Mouse (Mus musculus): ENCODE measurements around the gene Garnl3.

GRCm38 (mm10) chr2:32974216-32974615 lies 157.2 kb downstream of the Garnl3 start:
- no peak for TF ChIP-seq POLR2A (IDR thresholded peaks at IDR 0.05; ENCODE audit: low read depth, low read length)
- TF ChIP-seq CTCF (conservative IDR thresholded peaks at IDR 0.05; ENCODE audit: insufficient read depth, insufficient read length, low read depth, low read length): no peak
